Mouse (Mus musculus): ENCODE results near the gene Rbm48.

The Rbm48 gene

DNA sequence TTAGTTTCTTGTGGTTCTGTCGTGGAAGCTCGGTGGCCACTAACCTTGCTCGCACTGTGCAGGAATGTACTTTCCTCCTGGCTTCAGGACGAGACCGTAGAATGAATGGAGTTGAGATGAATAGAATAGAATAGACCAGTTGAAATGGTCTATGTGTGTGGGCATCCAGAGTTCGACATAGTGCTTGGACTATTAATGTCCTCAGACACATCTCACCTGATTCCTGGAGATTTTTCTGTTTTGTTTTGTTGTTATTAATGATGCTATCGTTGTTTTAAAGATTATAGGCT is 52.0 kb downstream of the Rbm48 start:
- no peak for DNase-seq

DNA sequence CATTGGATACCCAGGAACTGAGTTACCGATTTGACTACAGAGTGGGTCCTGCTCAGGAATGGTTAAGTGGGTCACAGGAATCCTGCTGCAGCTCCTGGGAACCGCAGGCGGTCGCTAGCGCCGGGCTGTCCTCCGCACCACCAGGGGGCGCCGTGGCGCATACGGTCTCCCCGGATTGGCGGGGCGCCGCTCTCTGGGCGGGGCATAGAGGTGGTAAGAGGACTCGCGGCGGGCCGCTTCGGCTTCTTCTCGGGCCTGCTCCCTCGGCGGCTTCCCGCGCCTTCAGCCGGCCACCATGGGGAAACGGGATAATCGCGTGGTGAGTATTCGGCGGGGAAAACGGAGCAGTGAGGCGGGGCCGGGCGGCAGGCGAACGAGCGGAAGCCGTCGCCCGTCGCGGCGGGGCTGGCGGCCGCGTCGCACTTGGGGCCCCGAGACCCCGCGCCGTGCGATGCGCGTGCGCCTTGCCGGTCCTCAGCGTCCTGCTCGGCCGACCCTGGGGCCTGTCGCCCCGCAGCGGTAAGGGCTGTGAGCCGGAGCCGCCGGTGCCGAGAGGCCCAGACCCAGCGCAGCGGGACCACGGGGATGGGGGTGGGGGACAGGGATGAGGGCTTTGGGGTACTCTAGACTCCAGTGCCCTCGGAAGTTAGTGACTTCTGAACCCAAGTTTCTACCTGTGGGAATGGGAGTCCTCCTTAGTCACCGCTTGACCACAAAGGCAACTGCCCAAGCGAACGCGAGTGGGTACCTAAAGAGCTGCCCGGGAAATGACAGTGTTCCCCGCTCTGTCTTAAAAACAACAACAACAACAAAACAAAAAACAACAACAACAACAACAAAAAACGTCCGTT is 52.5 kb downstream of the Rbm48 start, which contains the start of gene Fam133b:
Gene Fam133b, plus strand, starts transcription at position 205 of the 851 bp plus-strand sequence.
- DNase-seq = peak; percentile 97

GRCm38 (mm10) chr5:3541871-3542270 is 54.5 kb downstream of the Rbm48 start:
- no peak for DNase-seq

- no peak for DNase-seq
These were observed 57.6 kb downstream of the Rbm48 start for GRCm38 (mm10) chr5:3538505-3539472.

- no peak for DNase-seq
These were observed 59.7 kb downstream of the Rbm48 start for GRCm38 (mm10) chr5:3536592-3537212.
